Mouse (Mus musculus) MEL (cell line): ENCODE results near the gene Gp9.

Experiments
- CTCF ChIP-seq, 3 experiments: IDR thresholded peaks in 2 of 3; conservative IDR thresholded peaks in 1 of 3; 2 replicates each; pipeline ENCODE4 v1.5.1; 2011 to 2012; ENCODE audit warnings: low read length in 3 of 3, low read depth in 2 of 3, mild to moderate bottlenecking in 2 of 3, improper control_type of control experiment in 1 of 3, inconsistent platforms in 1 of 3, mixed read lengths in 1 of 3, moderate library complexity in 1 of 3; ENCODE audit not compliant: control insufficient read depth in 1 of 3, insufficient read depth in 1 of 3, poor library complexity in 1 of 3, severe bottlenecking in 1 of 3
- EP300 ChIP-seq, 2 experiments: IDR thresholded peaks; 2 replicates each; pipeline ENCODE4 v1.6.1; 2011; ENCODE audit warnings: improper control_type of control experiment in 2 of 2, low read length in 2 of 2, low read depth in 1 of 2, mild to moderate bottlenecking in 1 of 2
- GATA1 ChIP-seq: IDR thresholded peaks from 2 replicates; pipeline ENCODE4 v1.6.1; 2011; ENCODE audit warnings: low read depth, low read length, improper control_type of control experiment
- MAZ ChIP-seq: IDR thresholded peaks from 2 replicates; pipeline ENCODE4 v1.6.1; 2012; ENCODE audit warnings: low read depth, mild to moderate bottlenecking, inconsistent platforms, low read length, improper control_type of control experiment
- MXI1 ChIP-seq: IDR thresholded peaks from 2 replicates; pipeline ENCODE4 v1.6.1; 2011; ENCODE audit warnings: mild to moderate bottlenecking, low read depth, low read length, improper control_type of control experiment
- TAL1 ChIP-seq: IDR thresholded peaks from 2 replicates; pipeline ENCODE4 v1.6.1; 2012; ENCODE audit warnings: mild to moderate bottlenecking, inconsistent platforms, low read length, moderate library complexity, mixed read lengths
- TCF12 ChIP-seq: IDR thresholded peaks from 2 replicates; pipeline ENCODE4 v1.6.1; 2014; ENCODE audit warnings: low read depth, mild to moderate bottlenecking, inconsistent platforms, low read length, improper control_type of control experiment, moderate library complexity

DNA sequence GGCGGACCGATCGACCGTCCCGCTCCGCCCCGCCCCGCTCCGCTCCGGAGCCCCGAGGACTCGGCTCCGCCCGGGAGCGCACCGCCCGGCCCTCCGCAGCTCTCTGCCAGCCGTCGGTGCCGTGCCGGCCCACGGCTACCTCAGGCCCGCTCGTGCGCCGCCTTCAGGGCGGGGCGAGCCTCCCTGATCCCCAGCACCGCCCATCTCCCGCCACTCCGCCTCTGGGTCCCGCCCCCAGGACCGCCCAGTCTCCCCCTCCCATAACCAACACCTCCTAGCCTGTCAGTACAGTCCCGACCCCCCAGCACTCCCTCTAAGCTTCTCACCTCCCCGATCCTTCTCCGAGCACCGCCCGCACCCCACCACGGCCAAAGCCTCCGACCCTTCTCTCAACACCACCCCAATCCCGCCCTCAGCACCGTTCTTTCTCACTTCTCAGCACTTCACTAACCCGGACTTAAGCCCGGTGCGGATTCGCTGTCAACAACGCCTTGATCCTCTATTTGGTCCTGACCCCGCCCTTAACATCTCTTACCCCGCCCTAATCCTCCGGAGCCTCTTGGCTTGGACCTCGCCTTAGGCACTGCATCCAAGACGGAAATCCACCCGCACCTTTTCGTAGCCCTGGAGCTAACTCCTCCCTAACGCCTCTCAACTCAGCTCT is 33.9 kb downstream of the Gp9 start, which contains the start of gene Rab43:
- no peak for TF ChIP-seq MXI1
- no peak for TF ChIP-seq GATA1
- TF ChIP-seq TCF12, result peak; percentile 41; the same call in 1 of the 2 replicates
- 0 out of 6 replicates have a peak, but pooled peaks of 1 of the 3 experiments have one; percentile 14 for TF ChIP-seq CTCF (IDR thresholded peaks at IDR 0.05 in 2 of 3, conservative IDR thresholded peaks at IDR 0.05 in 1 of 3; ENCODE audit: control insufficient read depth in 1 of 3, insufficient read depth in 1 of 3, low read depth in 2 of 3, low read length in 3 of 3, poor library complexity in 1 of 3, severe bottlenecking in 1 of 3)
- TF ChIP-seq TAL1, result no peak
- peak; percentile 66; the same call in 1 of the 2 replicates for TF ChIP-seq MAZ
- no peak for TF ChIP-seq EP300 (IDR thresholded peaks at IDR 0.05; ENCODE audit: low read depth in 1 of 2, low read length in 2 of 2)
